Mouse (Mus musculus) cortical plate, adult 2 months (tissue): Measurements from ENCODE around the gene Lrrc4b.

Experiments
- CTCF ChIP-seq: fragments of 200-500 bp; IDR thresholded peaks from 2 replicates; pipeline ENCODE4 v1.5.1; 2011; ENCODE audit warnings: mild to moderate bottlenecking, control low read depth, low read length; ENCODE audit not compliant: insufficient read depth; ENCODE audit errors: extremely low read depth
- POLR2A ChIP-seq: fragments of 200-500 bp; IDR thresholded peaks from 2 replicates; pipeline ENCODE4 v1.6.1; 2011; ENCODE audit warnings: mild to moderate bottlenecking, low read length, control low read depth; ENCODE audit not compliant: insufficient read depth; ENCODE audit errors: extremely low read depth

DNA sequence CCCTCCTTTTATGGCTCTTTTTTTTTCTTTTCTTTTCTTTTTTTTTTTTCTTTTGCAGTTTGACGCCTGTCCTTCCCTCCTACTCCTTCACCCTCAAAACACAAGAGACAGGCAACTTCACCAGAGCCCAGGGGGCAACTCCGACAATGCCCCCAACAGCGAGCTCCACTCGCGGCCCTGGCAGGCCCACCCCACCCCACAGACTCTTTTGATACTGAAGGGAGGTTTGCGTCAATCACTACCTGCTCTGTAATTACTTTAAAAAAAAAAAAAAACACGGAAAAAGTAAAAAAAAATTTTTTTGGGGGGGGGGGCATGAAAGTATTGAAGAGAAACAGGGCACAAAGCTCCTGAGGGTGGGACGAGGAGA, 34.2 kb downstream of the Lrrc4b start:
- TF ChIP-seq CTCF: no peak
- TF ChIP-seq POLR2A: no peak
